Mouse (Mus musculus): ENCODE results near the gene Brwd1. TPM values are rescaled to one million over a fixed set of nuclear protein-coding genes. Genes with fewer than 3 reads are reported as not detected.
"Not testable (repeated sequence)": the region's sequence is repeated elsewhere in the genome, so short reads cannot be mapped to it uniquely, and the experiment has no call there.

The Brwd1 gene
- polyA plus RNA-seq, 1 experiment, result 14.0 TPM

GRCm38 (mm10) chr16:95983601-95984000, 98.7 kb downstream of the Brwd1 start:
- no peaks in the 10 kb centered on the region for H3K4me1 ChIP-seq (ENCODE audit: control insufficient read depth, insufficient read depth, insufficient read length, low read length)
- 63% methylated on average over 7 of the region's 7 CpGs for WGBS
- no peak overlapping the region for H3K27ac ChIP-seq (ENCODE audit: insufficient read depth, low read depth, low read length)
- peaks cover 18% of the 10 kb centered on the region; the same call in 1 of the 2 replicates for H3K36me3 ChIP-seq (ENCODE audit: control insufficient read depth, insufficient read depth, low read length)
- no peaks in the 10 kb centered on the region for H3K27me3 ChIP-seq (ENCODE audit: control insufficient read depth, insufficient read depth, low read length)
- TF ChIP-seq POLR2A (IDR thresholded peaks at IDR 0.05; ENCODE audit: low read depth, low read length) (no peak), CTCF (IDR thresholded peaks at IDR 0.05; ENCODE audit: extremely low read depth, insufficient read length, insufficient replicate concordance, low read depth, low read length) (peak; percentile 45; the same call in 1 of the 2 replicates)
- H3K4me3 ChIP-seq (ENCODE audit: low read depth, low read length), result no peak overlapping the region

- H3K27me3 ChIP-seq (ENCODE audit: control insufficient read depth, insufficient read depth, low read length), result no peaks in the 10 kb centered on the region
- no peak for TF ChIP-seq POLR2A (IDR thresholded peaks at IDR 0.05; ENCODE audit: low read depth, low read length)
- no peak for TF ChIP-seq CTCF (IDR thresholded peaks at IDR 0.05; ENCODE audit: extremely low read depth, insufficient read length, insufficient replicate concordance, low read depth, low read length)
- 91% methylated on average over 2 of the region's 2 CpGs for WGBS
- H3K4me3 ChIP-seq (ENCODE audit: low read depth, low read length), result no peak overlapping the region
- H3K4me1 ChIP-seq (ENCODE audit: control insufficient read depth, insufficient read depth, insufficient read length, low read length), result no peaks in the 10 kb centered on the region
- no peak overlapping the region for H3K27ac ChIP-seq (ENCODE audit: insufficient read depth, low read depth, low read length)
- H3K36me3 ChIP-seq (ENCODE audit: control insufficient read depth, insufficient read depth, low read length), result no peaks in the 10 kb centered on the region
These were observed 111.5 kb downstream of the Brwd1 start for GRCm38 (mm10) chr16:95970841-95971240.

- WGBS, result 75% methylated on average over 11 of the region's 11 CpGs
- H3K27ac ChIP-seq (ENCODE audit: insufficient read depth, low read depth, low read length), result no peak overlapping the region
- TF ChIP-seq POLR2A (IDR thresholded peaks at IDR 0.05; ENCODE audit: low read depth, low read length) (no peak), CTCF (IDR thresholded peaks at IDR 0.05; ENCODE audit: extremely low read depth, insufficient read length, insufficient replicate concordance, low read depth, low read length) (no peak)
These were observed 114.9 kb downstream of the Brwd1 start for GRCm38 (mm10) chr16:95967455-95967854.

GRCm38 (mm10) chr16:95964427-95965023, 117.8 kb downstream of the Brwd1 start:
- TF ChIP-seq POLR2A (IDR thresholded peaks at IDR 0.05; ENCODE audit: low read depth, low read length), result no peak
- no peak for TF ChIP-seq CTCF (IDR thresholded peaks at IDR 0.05; ENCODE audit: extremely low read depth, insufficient read length, insufficient replicate concordance, low read depth, low read length)
- peaks cover 3% of the 10 kb centered on the region; the same call in 1 of the 2 replicates for H3K4me1 ChIP-seq (ENCODE audit: control insufficient read depth, insufficient read depth, insufficient read length, low read length)
- H3K27me3 ChIP-seq (ENCODE audit: control insufficient read depth, insufficient read depth, low read length), result no peaks in the 10 kb centered on the region
- H3K36me3 ChIP-seq (ENCODE audit: control insufficient read depth, insufficient read depth, low read length), result no peaks in the 10 kb centered on the region
- no peak overlapping the region for H3K4me3 ChIP-seq (ENCODE audit: low read depth, low read length)
- H3K27ac ChIP-seq (ENCODE audit: insufficient read depth, low read depth, low read length), result no peak overlapping the region
- 35% methylated on average over 11 of the region's 11 CpGs for WGBS

More at GRCm38 (mm10) chr16:95967455-95967854, 114.9 kb downstream of the Brwd1 start:
- no peak overlapping the region for H3K4me3 ChIP-seq (ENCODE audit: low read depth, low read length)
- no peaks in the 10 kb centered on the region for H3K4me1 ChIP-seq (ENCODE audit: control insufficient read depth, insufficient read depth, insufficient read length, low read length)
- H3K36me3 ChIP-seq (ENCODE audit: control insufficient read depth, insufficient read depth, low read length), result no peaks in the 10 kb centered on the region
- H3K27me3 ChIP-seq (ENCODE audit: control insufficient read depth, insufficient read depth, low read length), result no peaks in the 10 kb centered on the region

- H3K27me3 ChIP-seq (ENCODE audit: control insufficient read depth, insufficient read depth, low read length); H3K27ac ChIP-seq (ENCODE audit: insufficient read depth, low read depth, low read length); H3K36me3 ChIP-seq (ENCODE audit: control insufficient read depth, insufficient read depth, low read length); H3K4me1 ChIP-seq (ENCODE audit: control insufficient read depth, insufficient read depth, insufficient read length, low read length); H3K4me3 ChIP-seq (ENCODE audit: low read depth, low read length): not testable (repeated sequence)
- 62% methylated on average over 1 of the region's 1 CpGs for WGBS
These were observed 120.8 kb downstream of the Brwd1 start for GRCm38 (mm10) chr16:95961484-95961883.

GRCm38 (mm10) chr16:95960689-95961088, 121.6 kb downstream of the Brwd1 start:
- not testable (repeated sequence) for H3K4me3 ChIP-seq (ENCODE audit: low read depth, low read length); H3K36me3 ChIP-seq (ENCODE audit: control insufficient read depth, insufficient read depth, low read length); H3K27ac ChIP-seq (ENCODE audit: insufficient read depth, low read depth, low read length); H3K27me3 ChIP-seq (ENCODE audit: control insufficient read depth, insufficient read depth, low read length); H3K4me1 ChIP-seq (ENCODE audit: control insufficient read depth, insufficient read depth, insufficient read length, low read length)
- 87% methylated on average over 2 of the region's 2 CpGs for WGBS

GRCm38 (mm10) chr16:95958080-95958479, 124.2 kb downstream of the Brwd1 start:
- TF ChIP-seq CTCF (IDR thresholded peaks at IDR 0.05; ENCODE audit: extremely low read depth, insufficient read length, insufficient replicate concordance, low read depth, low read length) (no peak), POLR2A (IDR thresholded peaks at IDR 0.05; ENCODE audit: low read depth, low read length) (no peak)
- H3K27me3 ChIP-seq (ENCODE audit: control insufficient read depth, insufficient read depth, low read length), result no peaks in the 10 kb centered on the region
- 37% methylated on average over 8 of the region's 8 CpGs for WGBS
- H3K4me1 ChIP-seq (ENCODE audit: control insufficient read depth, insufficient read depth, insufficient read length, low read length), result peaks cover 3% of the 10 kb centered on the region; the same call in 1 of the 2 replicates
- H3K4me3 ChIP-seq (ENCODE audit: low read depth, low read length), result no peak overlapping the region
- H3K36me3 ChIP-seq (ENCODE audit: control insufficient read depth, insufficient read depth, low read length), result no peaks in the 10 kb centered on the region
- H3K27ac ChIP-seq (ENCODE audit: insufficient read depth, low read depth, low read length), result no peak overlapping the region

- no peak overlapping the region for H3K27ac ChIP-seq (ENCODE audit: insufficient read depth, low read depth, low read length)
- TF ChIP-seq POLR2A (IDR thresholded peaks at IDR 0.05; ENCODE audit: low read depth, low read length) (no peak), CTCF (IDR thresholded peaks at IDR 0.05; ENCODE audit: extremely low read depth, insufficient read length, insufficient replicate concordance, low read depth, low read length) (peak; percentile 17; the same call in 1 of the 2 replicates)
- H3K4me3 ChIP-seq (ENCODE audit: low read depth, low read length), result no peak overlapping the region
- H3K27me3 ChIP-seq (ENCODE audit: control insufficient read depth, insufficient read depth, low read length), result no peaks in the 10 kb centered on the region
- H3K4me1 ChIP-seq (ENCODE audit: control insufficient read depth, insufficient read depth, insufficient read length, low read length), result no peaks in the 10 kb centered on the region
- no peaks in the 10 kb centered on the region for H3K36me3 ChIP-seq (ENCODE audit: control insufficient read depth, insufficient read depth, low read length)
- WGBS, result 69% methylated on average over 5 of the region's 5 CpGs
These were observed 125.7 kb downstream of the Brwd1 start for GRCm38 (mm10) chr16:95956618-95957017.

All from small intestine, adult 2 months (tissue).